Comparison of ENCODE assay signal across 33 mouse cellular contexts in the genomic region with DNA sequence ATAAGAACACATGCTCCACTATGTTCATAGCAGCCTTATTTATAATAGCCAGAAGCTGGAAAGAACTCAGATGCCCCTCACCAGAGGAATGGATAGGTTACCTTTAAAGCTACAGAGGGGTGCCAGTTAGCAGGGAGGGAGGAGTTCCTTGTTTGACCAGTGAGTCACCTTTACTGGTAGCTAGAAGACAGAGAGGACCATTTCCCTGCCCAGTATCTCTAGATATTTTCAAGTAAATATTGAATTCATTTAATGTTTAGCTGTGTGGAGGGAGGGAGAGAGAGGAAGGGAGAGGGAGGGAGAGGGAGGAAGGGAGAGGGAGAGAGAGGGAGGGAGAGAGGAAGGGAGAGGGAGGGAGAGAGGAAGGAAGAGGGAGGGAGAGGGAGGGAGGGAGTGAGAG.
"Had no signal": no experiment of that assay in that cellular context is flagged by ENCODE, and none has a peak within 500 bp of the region (broad histone marks: within the 10 kb centered on the region; RNA-seq: fewer than 3 reads in every experiment).

No protein-coding gene starts in this region.

- DNase-seq: heart, postnatal 10 days; heart, postnatal 14 days; heart, postnatal 36 days; heart, postnatal 4 days; kidney, adult 11 months; kidney, adult 18-20 months; kidney, adult 8-10 months; kidney, adult 9 months; kidney, postnatal 10 days; kidney, postnatal 14 days; kidney, postnatal 25 days; kidney, postnatal 36 days; kidney, postnatal 4 days; layer of hippocampus, adult 9-11 months; layer of hippocampus, postnatal 36 days had no signal

- H3K4me3 ChIP-seq: heart, embryonic 12.5 days; heart, embryonic 13.5 days; heart, embryonic 15.5 days; hindbrain, embryonic 10.5 days; hindbrain, embryonic 12.5 days; hindbrain, embryonic 13.5 days; hindbrain, embryonic 15.5 days; intestine, embryonic 15.5 days; kidney, embryonic 15.5 days; layer of hippocampus, adult 2 months had no signal

- H3K27me3 ChIP-seq: heart, embryonic 12.5 days; heart, embryonic 13.5 days; heart, embryonic 15.5 days; hindbrain, embryonic 12.5 days; hindbrain, embryonic 13.5 days; hindbrain, embryonic 15.5 days; intestine, embryonic 15.5 days; kidney, embryonic 15.5 days had no signal

- H3K27ac ChIP-seq: heart, embryonic 13.5 days; heart, embryonic 15.5 days; hindbrain, embryonic 10.5 days; hindbrain, embryonic 12.5 days; hindbrain, embryonic 13.5 days; hindbrain, embryonic 14.5 days; hindbrain, embryonic 15.5 days; hindbrain, postnatal 0 days; intestine, embryonic 15.5 days; kidney, embryonic 15.5 days; kidney, postnatal 0 days; layer of hippocampus, adult 2 months had no signal

- H3K4me1 ChIP-seq: heart, embryonic 12.5 days; heart, embryonic 13.5 days; heart, embryonic 15.5 days; hindbrain, embryonic 12.5 days; hindbrain, embryonic 13.5 days; hindbrain, embryonic 15.5 days; intestine, embryonic 15.5 days; kidney, embryonic 15.5 days had no signal

- H3K36me3 ChIP-seq: heart, embryonic 12.5 days; heart, embryonic 13.5 days; heart, embryonic 15.5 days; hindbrain, embryonic 10.5 days; hindbrain, embryonic 12.5 days; hindbrain, embryonic 13.5 days; hindbrain, embryonic 15.5 days; intestine, embryonic 15.5 days; kidney, embryonic 15.5 days had no signal

- H3K4me2 ChIP-seq: heart, embryonic 11.5 days; heart, embryonic 12.5 days; heart, embryonic 13.5 days; heart, embryonic 15.5 days; hindbrain, embryonic 12.5 days; hindbrain, embryonic 13.5 days; hindbrain, embryonic 14.5 days; hindbrain, embryonic 15.5 days; intestine, embryonic 15.5 days; kidney, embryonic 15.5 days had no signal

- H3K9ac ChIP-seq: heart, embryonic 12.5 days; heart, embryonic 13.5 days; heart, embryonic 15.5 days; hindbrain, embryonic 12.5 days; hindbrain, embryonic 13.5 days; hindbrain, embryonic 14.5 days; hindbrain, embryonic 15.5 days; intestine, embryonic 15.5 days; kidney, embryonic 15.5 days had no signal

- ATAC-seq: hindbrain, embryonic 16.5 days; hindbrain, postnatal 0 days; inflammation-experienced regulatory T-cells, adult 6 months; intestine, embryonic 15.5 days; intestine, embryonic 16.5 days; intestine, postnatal 0 days had no signal

- H3K9me3 ChIP-seq: heart, embryonic 12.5 days; heart, embryonic 13.5 days; heart, embryonic 15.5 days; hindbrain, embryonic 10.5 days; hindbrain, embryonic 12.5 days; hindbrain, embryonic 13.5 days; hindbrain, embryonic 15.5 days; intestine, embryonic 15.5 days; kidney, embryonic 15.5 days had no signal
